Mouse (Mus musculus): ENCODE data around the gene Oxsr1. TPM values are rescaled to one million over a fixed set of nuclear protein-coding genes. Genes with fewer than 3 reads are reported as not detected.

Gene Oxsr1
- total RNA-seq, 2 experiments from 2014 or later = 30.2 to 31.7 TPM

- no peak for DNase-seq (ENCODE audit: low spot score in 2 of 2)
These were observed 16.9 kb upstream of the Oxsr1 start for GRCm38 (mm10) chr9:119339106-119339505.

GRCm38 (mm10) chr9:119338350-119338749, 16.1 kb upstream of the Oxsr1 start:
- DNase-seq (ENCODE audit: low spot score in 2 of 2) = no peak

- no peak for DNase-seq (ENCODE audit: low spot score in 2 of 2)
These were observed 15.6 kb upstream of the Oxsr1 start for GRCm38 (mm10) chr9:119337842-119338241.

GRCm38 (mm10) chr9:119335571-119335970, 13.3 kb upstream of the Oxsr1 start:
- DNase-seq (ENCODE audit: low spot score in 2 of 2) = no peak

GRCm38 (mm10) chr9:119334834-119335233, 12.6 kb upstream of the Oxsr1 start:
- DNase-seq (ENCODE audit: low spot score in 2 of 2) = peak in 1 of 2 experiments; percentile 58

- DNase-seq (ENCODE audit: low spot score in 2 of 2) = peak in 1 of 2 experiments; percentile 36
These were observed 12.1 kb upstream of the Oxsr1 start for GRCm38 (mm10) chr9:119334324-119334723.

GRCm38 (mm10) chr9:119330186-119330963, 8.1 kb upstream of the Oxsr1 start:
- no peak for DNase-seq (ENCODE audit: low spot score in 2 of 2)

- DNase-seq (ENCODE audit: low spot score in 2 of 2) = no peak
These were observed 6.3 kb upstream of the Oxsr1 start for GRCm38 (mm10) chr9:119328488-119328887.

- no peak for DNase-seq (ENCODE audit: low spot score in 2 of 2)
These were observed 1.9 kb upstream of the Oxsr1 start for GRCm38 (mm10) chr9:119324130-119324529.

GRCm38 (mm10) chr9:119323260-119323645, 1.0 kb upstream of the Oxsr1 start:
- DNase-seq (ENCODE audit: low spot score in 2 of 2) = no peak

GRCm38 (mm10) chr9:119321392-119322229, 616 bp downstream of the Oxsr1 start:
- no peak for DNase-seq (ENCODE audit: low spot score in 2 of 2)

- no peak for DNase-seq (ENCODE audit: low spot score in 2 of 2)
These were observed 1.3 kb downstream of the Oxsr1 start for GRCm38 (mm10) chr9:119320946-119321345.

- DNase-seq (ENCODE audit: low spot score in 2 of 2) = no peak
These were observed 1.8 kb downstream of the Oxsr1 start for GRCm38 (mm10) chr9:119320446-119320845.

GRCm38 (mm10) chr9:119318891-119319290, 3.3 kb downstream of the Oxsr1 start:
- no peak for DNase-seq (ENCODE audit: low spot score in 2 of 2)

GRCm38 (mm10) chr9:119313096-119313495, 9.1 kb downstream of the Oxsr1 start:
- DNase-seq (ENCODE audit: low spot score in 2 of 2) = no peak

- DNase-seq (ENCODE audit: low spot score in 2 of 2) = no peak
These were observed 13.2 kb downstream of the Oxsr1 start for GRCm38 (mm10) chr9:119309067-119309466.

- no peak for DNase-seq (ENCODE audit: low spot score in 2 of 2)
These were observed 16.4 kb downstream of the Oxsr1 start for GRCm38 (mm10) chr9:119305863-119306262.

- DNase-seq (ENCODE audit: low spot score in 2 of 2) = no peak
These were observed 23.7 kb downstream of the Oxsr1 start for GRCm38 (mm10) chr9:119298563-119298962.

GRCm38 (mm10) chr9:119297696-119298095, 24.5 kb downstream of the Oxsr1 start:
- DNase-seq (ENCODE audit: low spot score in 2 of 2) = no peak

GRCm38 (mm10) chr9:119290791-119291190, 31.4 kb downstream of the Oxsr1 start:
- DNase-seq (ENCODE audit: low spot score in 2 of 2) = no peak

GRCm38 (mm10) chr9:119280894-119281682, 41.1 kb downstream of the Oxsr1 start:
- no peak for DNase-seq (ENCODE audit: low spot score in 2 of 2)

All from layer of hippocampus, adult 18-20 months (tissue).